Mouse (Mus musculus) myocyte (in vitro differentiated cells): ENCODE measurements around the gene Trim54.

Experiments
- CEBPB ChIP-seq: IDR thresholded peaks from 2 replicates; pipeline ENCODE4 v1.6.1; 2011; ENCODE audit warnings: mild to moderate bottlenecking, moderate library complexity; ENCODE audit not compliant: poor library complexity, insufficient read depth, severe bottlenecking
- E2F4 ChIP-seq: IDR thresholded peaks from one replicate; pipeline ENCODE4 v1.6.1; 2011; ENCODE audit warnings: mild to moderate bottlenecking, control low read depth, moderate library complexity; ENCODE audit not compliant: insufficient read depth
- MAX ChIP-seq: IDR thresholded peaks from one replicate; pipeline ENCODE4 v1.6.1; 2011; ENCODE audit warnings: low read depth, mild to moderate bottlenecking, control low read depth
- MYOD1 ChIP-seq, 3 experiments: IDR thresholded peaks; one replicate each; pipeline ENCODE4 v1.6.1; 2011; ENCODE audit warnings: control low read depth in 2 of 3, low read depth in 2 of 3, mild to moderate bottlenecking in 2 of 3, moderate library complexity in 1 of 3; ENCODE audit not compliant: insufficient read length in 2 of 3, control insufficient read depth in 1 of 3
- MYOG ChIP-seq, 3 experiments: IDR thresholded peaks; one replicate each; pipeline ENCODE4 v1.6.1; 2011; ENCODE audit warnings: control low read depth in 2 of 3, low read depth in 2 of 3, mild to moderate bottlenecking in 2 of 3; ENCODE audit not compliant: insufficient read length in 2 of 3, control insufficient read depth in 1 of 3, insufficient read depth in 1 of 3
- POLR2A ChIP-seq: IDR thresholded peaks from one replicate; pipeline ENCODE4 v1.6.1; 2011; ENCODE audit warnings: low read depth, mild to moderate bottlenecking, control low read depth, moderate library complexity; ENCODE audit not compliant: insufficient read length
- POLR2AphosphoS2 ChIP-seq: IDR thresholded peaks from one replicate; pipeline ENCODE4 v1.6.1; 2011; ENCODE audit warnings: low read depth, control low read depth; ENCODE audit not compliant: insufficient read length
- REST ChIP-seq: IDR thresholded peaks from one replicate; pipeline ENCODE4 v1.6.1; 2011; ENCODE audit warnings: mild to moderate bottlenecking, control low read depth, moderate library complexity; ENCODE audit not compliant: insufficient read depth, insufficient read length
- SRF ChIP-seq: IDR thresholded peaks from one replicate; pipeline ENCODE4 v1.6.1; 2011; ENCODE audit warnings: low read depth; ENCODE audit not compliant: control insufficient read depth, insufficient read length
- TCF12 ChIP-seq: IDR thresholded peaks from one replicate; pipeline ENCODE4 v1.6.1; 2011; ENCODE audit warnings: mild to moderate bottlenecking, control low read depth; ENCODE audit not compliant: poor library complexity, insufficient read depth, severe bottlenecking
- TCF3 ChIP-seq: IDR thresholded peaks from one replicate; pipeline ENCODE4 v1.6.1; 2011; ENCODE audit warnings: low read depth, control low read depth; ENCODE audit not compliant: insufficient read length
- USF1 ChIP-seq: IDR thresholded peaks from one replicate; pipeline ENCODE4 v1.6.1; 2011; ENCODE audit warnings: low read depth, mild to moderate bottlenecking, control low read depth, moderate library complexity

DNA sequence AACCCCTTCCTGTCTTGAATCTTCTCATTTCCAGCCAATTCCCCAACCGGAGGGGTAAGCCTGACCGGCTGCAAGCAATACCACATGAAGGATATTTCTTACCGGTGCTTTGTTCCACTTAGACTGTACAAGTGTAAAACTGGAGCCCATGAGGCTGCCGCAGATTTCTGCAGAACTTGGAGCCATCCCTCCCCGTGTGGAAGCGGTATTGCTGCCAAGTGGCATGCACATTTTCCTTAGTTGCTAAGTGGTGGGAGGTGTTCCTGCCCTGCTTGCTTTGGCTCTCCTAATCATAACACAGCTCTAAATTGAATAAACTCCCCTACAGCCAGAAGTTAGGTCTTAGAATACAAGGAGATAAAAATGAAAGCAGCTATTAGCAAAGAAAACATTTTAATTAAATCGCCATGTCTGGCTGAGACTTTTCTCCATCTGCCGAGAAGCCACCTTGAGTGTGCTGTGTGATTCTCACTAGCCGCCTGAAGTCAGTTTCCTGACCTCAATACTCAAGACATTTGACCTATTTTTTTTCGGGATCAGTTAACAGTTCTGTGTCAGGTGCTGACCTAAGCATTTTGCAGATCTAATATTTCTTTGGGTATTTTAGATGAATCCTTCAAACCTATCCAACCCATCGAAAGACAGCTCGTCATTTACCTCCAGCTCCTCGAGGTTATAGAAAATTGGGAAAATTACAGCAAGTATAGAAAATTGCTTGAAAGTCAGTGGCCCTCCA, 36.3 kb upstream of the Trim54 start:
- TF ChIP-seq POLR2A = no peak
- TF ChIP-seq USF1 = no peak
- TF ChIP-seq TCF12 = no peak
- TF ChIP-seq POLR2AphosphoS2 = no peak
- no peak for TF ChIP-seq E2F4
- no peak for TF ChIP-seq MYOD1 (IDR thresholded peaks at IDR 0.05; ENCODE audit: control insufficient read depth in 1 of 3, insufficient read length in 2 of 3, low read depth in 2 of 3)
- TF ChIP-seq MYOG (IDR thresholded peaks at IDR 0.05; ENCODE audit: control insufficient read depth in 1 of 3, insufficient read depth in 1 of 3, insufficient read length in 2 of 3, low read depth in 2 of 3) = no peak
- TF ChIP-seq MAX = no peak
- no peak for TF ChIP-seq CEBPB
- no peak for TF ChIP-seq TCF3
- no peak for TF ChIP-seq REST
- TF ChIP-seq SRF = no peak
